Mouse (Mus musculus) urinary bladder, adult 2 months (tissue): ENCODE measurements around the gene Calm1. TPM values are rescaled to one million over a fixed set of nuclear protein-coding genes. Genes with fewer than 3 reads are reported as not detected.
"Not testable (repeated sequence)": the region's sequence is repeated elsewhere in the genome, so short reads cannot be mapped to it uniquely, and the experiment has no call there.

ENCODE experiments used
- DNase-seq: peaks from one replicate; pipeline ENCODE4 v3.0.0; 2022; ENCODE audit warnings: low spot score
- polyA plus RNA-seq: library from polyadenylated mRNA; depleted of rRNA; stranded (reverse); fragments of >200 nt; gene quantifications from 2 replicates; pipeline ENCODE4 v1.2.3, GENCODE M21; 2012

The Calm1 gene
- polyA plus RNA-seq, 1 experiment: 289 TPM

GRCm38 (mm10) chr12:100194181-100194580 lies 5.1 kb upstream of the Calm1 start:
- DNase-seq: no peak

DNA sequence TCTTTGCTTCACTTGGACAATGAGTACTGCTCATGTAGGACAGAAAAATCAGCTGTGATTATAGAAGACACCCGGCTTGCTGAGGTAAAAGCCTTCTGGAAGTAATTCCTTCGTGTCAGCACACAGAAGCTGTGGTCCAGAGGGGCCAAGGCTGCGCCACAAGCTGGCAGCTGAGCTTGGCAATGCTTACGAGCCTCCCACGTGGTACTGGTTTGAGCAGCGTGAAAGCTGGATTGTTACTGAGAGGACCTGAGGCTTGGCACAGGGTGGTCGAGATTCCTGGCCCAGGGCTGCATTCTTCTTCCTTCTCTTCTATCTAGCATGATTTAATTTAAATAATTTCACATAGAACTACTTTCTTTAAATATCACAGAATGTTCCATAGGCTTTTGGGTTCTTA lies 2.4 kb upstream of the Calm1 start:
- no peak for DNase-seq

GRCm38 (mm10) chr12:100199891-100200644 lies 833 bp downstream of the Calm1 start:
- peak; percentile 76 for DNase-seq

DNA sequence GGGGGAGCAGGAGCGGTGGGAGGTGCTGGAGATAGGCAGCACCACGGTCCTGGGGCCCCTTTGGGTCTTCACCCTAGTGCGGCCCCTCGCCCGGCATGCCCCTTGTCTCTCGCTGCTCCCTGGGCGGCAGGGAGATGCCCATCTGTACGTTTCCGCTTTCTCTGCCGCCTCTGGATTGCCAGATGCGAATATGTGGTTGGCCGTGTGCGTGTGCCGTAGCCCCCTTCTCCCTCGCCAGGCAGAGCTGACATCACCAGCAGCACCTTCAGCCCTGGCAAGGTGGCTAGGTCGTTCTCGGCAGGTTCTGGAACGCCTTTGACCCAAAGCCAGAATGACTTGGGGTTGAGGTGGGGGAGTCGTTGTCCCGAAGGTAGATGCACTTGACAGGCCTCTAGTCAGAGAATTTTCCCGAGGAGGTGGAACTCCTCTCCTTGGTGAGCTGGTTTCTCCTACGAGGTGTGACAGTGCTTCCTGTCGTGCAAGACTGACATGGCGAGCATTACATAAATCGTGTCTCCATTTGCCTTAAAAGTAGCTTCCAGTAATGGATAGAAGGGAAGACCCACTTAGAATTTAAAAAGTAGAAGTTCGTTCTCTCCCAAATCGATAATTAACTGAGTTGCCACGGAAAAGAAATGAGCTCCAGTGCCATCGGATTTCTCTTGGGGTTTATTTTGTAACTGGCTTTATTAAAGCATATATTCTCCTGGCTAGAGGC lies 1.6 kb downstream of the Calm1 start:
- no peak for DNase-seq

DNA sequence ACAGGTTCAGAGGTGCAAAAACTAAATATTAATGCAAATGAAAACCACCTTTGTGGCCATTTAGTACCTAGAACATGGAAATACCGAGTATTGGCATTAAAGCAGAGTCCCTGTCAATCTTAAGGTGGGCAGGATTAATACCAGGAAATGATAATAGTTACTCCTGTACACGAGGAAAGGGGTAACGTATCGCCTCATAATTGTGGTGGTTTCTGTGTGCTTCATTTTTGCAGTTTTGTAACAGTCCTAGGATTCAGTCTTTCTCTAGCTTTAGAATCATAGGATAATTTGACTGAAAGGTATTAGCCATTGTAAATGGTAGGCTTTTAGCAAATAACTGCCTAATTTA lies 2.1 kb downstream of the Calm1 start:
- DNase-seq: no peak

DNA sequence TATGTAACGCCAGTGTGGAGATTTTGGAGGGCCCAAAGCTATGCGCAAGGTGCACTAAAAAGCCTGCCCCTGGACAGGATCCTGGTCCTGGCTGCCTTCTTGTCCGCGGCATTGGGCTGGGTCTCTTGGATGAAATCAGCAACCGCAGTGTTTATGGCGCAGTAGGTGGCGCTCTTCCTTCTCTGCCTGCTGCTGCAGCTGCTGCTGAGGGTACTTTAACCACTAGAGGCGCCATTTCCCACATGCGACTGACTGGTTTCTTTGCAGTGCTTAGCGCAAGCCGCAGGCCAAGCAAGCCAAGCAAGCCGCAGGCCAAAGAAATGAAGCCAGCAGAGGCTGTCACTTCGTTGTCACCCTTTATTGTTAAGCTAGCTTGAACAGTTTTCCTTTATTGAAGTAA lies 2.6 kb downstream of the Calm1 start:
- peak; percentile 57 for DNase-seq

- no peak for DNase-seq
Observed at GRCm38 (mm10) chr12:100203759-100204158, 4.5 kb downstream of the Calm1 start.

- DNase-seq: no peak
Observed at GRCm38 (mm10) chr12:100205156-100205555, 5.9 kb downstream of the Calm1 start.

DNA sequence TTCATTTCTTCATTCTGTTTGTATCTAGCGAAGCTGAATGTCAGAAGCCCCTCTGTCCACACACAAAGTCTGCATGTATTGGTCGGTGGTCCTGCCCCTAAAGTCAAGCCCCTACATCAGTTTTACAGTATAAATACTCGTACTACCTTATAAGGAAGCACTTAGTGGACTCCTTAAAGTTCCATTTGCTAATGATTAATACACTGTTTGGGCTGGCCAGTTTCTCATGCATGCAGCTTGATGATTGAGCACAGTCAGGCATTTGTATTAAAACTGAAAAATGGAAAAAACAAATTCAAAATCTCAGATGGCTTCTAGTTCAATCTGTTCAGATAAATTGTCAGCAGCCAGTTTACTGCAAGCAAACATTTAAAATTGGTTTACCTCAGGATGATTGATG lies 7.3 kb downstream of the Calm1 start:
- no peak for DNase-seq

DNA sequence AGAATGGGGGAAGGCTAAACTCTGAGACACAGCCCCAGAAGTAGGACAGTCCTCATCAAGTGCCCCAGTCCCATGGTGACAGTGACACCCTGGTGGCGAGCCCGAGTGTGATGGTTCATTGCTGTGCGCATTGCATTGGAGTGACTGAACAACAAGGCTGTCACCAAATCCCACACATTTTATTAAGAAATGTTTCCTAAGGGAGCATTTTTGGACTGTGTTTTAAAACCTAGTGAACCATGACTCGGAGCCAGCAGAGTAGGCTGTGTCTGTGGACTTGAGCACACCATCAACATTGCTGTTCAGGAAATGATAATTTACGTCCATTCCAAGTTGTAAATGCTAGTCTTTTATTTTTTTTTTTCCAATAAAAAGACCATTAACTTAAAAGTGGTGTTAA lies 7.7 kb downstream of the Calm1 start:
- DNase-seq: no peak

- DNase-seq: no peak
Observed at GRCm38 (mm10) chr12:100209701-100210478, 10.7 kb downstream of the Calm1 start.

DNA sequence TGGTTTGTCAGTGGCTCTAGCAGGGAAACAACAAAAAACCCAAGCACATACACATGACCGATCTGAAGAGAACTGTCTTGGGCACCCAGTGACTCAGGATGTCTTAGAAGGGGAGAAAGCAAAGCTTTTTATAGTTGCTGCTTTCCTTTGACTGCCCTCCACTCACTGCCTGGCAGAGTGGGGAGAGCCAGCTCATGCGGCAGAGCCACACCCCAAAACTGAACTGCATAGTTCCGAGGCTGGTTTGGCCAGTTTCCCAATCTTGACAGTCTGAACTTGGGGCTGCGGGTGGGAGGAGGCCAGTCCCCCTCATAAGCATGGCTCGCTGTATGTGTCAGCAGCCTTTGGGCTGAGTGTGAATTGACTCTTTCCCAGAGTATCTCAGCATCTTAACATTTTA lies 11.7 kb downstream of the Calm1 start:
- no peak for DNase-seq

GRCm38 (mm10) chr12:100211453-100212185 lies 12.4 kb downstream of the Calm1 start:
- DNase-seq: no peak

GRCm38 (mm10) chr12:100212397-100212796 lies 13.2 kb downstream of the Calm1 start:
- no peak for DNase-seq

- no peak for DNase-seq
Observed at GRCm38 (mm10) chr12:100213162-100213561, 13.9 kb downstream of the Calm1 start.

DNA sequence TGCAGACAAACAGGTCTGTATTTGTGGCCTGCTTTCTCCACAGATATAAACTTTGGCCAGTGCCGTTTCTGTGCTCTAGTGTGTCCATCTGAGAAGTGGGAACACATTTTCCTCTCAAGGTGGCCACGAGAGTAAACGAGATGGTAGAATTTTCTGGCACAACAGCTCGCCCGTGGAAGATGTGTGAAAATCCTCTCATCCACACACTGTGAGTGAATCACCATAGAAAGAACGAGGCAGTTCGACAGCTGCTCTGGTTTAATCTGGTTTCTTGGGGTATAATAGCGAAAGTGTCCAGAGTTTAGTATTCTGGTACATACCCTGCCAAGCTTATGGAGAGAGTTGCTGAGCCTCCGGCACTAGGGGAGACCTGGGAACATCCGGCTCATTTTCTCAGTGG lies 14.9 kb downstream of the Calm1 start:
- DNase-seq: no peak

- DNase-seq: no peak
Observed at GRCm38 (mm10) chr12:100214738-100215137, 15.5 kb downstream of the Calm1 start.

DNA sequence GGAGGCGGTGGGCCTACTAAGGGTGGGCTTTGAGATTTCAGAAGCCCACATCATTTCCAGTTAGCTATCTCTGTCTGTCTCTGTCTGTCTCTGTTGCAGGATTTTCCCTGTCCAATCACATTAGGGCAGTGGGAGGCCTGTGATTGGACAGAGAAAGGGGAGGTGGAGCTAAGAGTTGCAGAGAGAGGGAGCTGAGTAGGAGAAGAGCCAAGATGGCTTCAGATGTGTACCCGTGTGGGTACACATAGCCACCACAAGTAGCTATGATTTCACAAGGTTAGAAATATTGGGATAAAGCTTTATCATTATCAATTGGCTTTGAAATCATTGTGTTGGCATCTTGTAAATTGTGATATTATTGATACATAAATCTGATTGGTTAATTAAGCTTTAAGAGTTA lies 17.9 kb downstream of the Calm1 start:
- DNase-seq: not testable (repeated sequence)

DNA sequence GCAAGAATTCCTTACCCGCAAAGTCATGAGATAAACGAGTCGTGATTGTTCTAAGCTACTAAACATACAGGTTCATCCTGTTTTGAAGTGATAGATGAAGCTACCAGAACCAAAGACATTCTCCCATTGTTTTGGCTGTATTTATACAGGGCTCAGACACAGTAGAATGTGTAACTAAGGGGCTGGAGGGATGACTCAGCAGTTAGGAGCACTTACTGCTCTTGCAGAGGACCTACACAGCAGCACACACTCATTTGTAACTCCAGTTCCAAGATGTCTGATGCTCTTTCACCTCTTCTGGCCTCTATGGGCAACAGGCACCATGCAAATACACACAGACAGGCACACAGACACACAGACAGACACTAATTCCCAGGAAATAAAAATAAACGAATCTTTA lies 20.8 kb downstream of the Calm1 start:
- DNase-seq: no peak

GRCm38 (mm10) chr12:100221608-100222321 lies 22.5 kb downstream of the Calm1 start:
- no peak for DNase-seq

DNA sequence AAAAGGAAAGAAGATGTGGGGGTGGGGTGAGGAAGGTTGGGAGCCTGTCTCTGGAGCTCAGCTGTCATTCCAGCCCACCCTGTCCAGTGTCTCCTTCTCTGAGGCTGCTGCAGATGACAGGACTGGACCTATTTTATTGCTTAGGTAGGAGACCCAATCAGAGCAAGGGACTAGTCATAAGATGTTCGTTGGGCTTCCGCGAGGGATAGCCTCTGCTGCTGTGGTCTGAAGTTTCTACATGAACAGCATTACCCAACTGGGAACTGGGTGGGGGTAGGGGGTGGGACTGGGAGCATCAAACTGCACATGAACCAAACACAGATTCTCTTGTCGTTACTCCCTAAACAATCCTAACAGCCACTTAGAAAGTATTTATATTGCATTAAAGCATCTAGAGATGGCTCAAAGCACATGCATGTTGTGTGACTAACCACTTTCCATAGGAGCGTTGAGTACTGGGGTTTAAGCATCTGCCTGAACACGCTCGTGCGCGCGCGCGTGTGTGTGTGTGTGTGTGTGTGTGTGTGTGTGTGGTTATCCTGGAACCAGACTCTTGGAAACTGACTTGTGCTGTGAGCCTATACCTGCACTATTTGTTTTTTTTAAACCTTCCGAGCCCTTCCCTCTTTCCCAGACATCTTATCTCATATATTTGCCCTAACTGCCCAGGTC lies 23.2 kb downstream of the Calm1 start:
- DNase-seq: no peak
